Mouse (Mus musculus): ENCODE data around the gene Ppcdc.
A peak's percentile ranks its signal among the peaks of the same experiment; 100 is the strongest.
"Not testable (repeated sequence)": the region's sequence is repeated elsewhere in the genome, so short reads cannot be mapped to it uniquely, and the experiment has no call there.

Ppcdc gene

GRCm38 (mm10) chr9:57428391-57428790 is 11.5 kb downstream of the Ppcdc start:
- DNase-seq (ENCODE audit: low spot score), result no peak

- no peak for DNase-seq (ENCODE audit: low spot score)
Observed at GRCm38 (mm10) chr9:57427937-57428336, 12.0 kb downstream of the Ppcdc start.

- not testable (repeated sequence) for DNase-seq (ENCODE audit: low spot score)
Observed at GRCm38 (mm10) chr9:57427123-57427522, 12.8 kb downstream of the Ppcdc start.

- DNase-seq (ENCODE audit: low spot score), result no peak
Observed at GRCm38 (mm10) chr9:57425116-57425515, 14.8 kb downstream of the Ppcdc start.

- DNase-seq (ENCODE audit: low spot score), result no peak
Observed at GRCm38 (mm10) chr9:57424066-57424465, 15.9 kb downstream of the Ppcdc start.

GRCm38 (mm10) chr9:57421688-57422111 is 18.2 kb downstream of the Ppcdc start:
- no peak for DNase-seq (ENCODE audit: low spot score)

GRCm38 (mm10) chr9:57421121-57421571 is 18.8 kb downstream of the Ppcdc start:
- peak; percentile 71 for DNase-seq (ENCODE audit: low spot score)

GRCm38 (mm10) chr9:57420321-57421120 is 19.4 kb downstream of the Ppcdc start:
- DNase-seq (ENCODE audit: low spot score), result peak; percentile 94

- no peak for DNase-seq (ENCODE audit: low spot score)
Observed at GRCm38 (mm10) chr9:57419521-57420267, 20.2 kb downstream of the Ppcdc start.

GRCm38 (mm10) chr9:57417341-57417740 is 22.6 kb downstream of the Ppcdc start:
- no peak for DNase-seq (ENCODE audit: low spot score)

GRCm38 (mm10) chr9:57407120-57407905 is 32.6 kb downstream of the Ppcdc start:
- DNase-seq (ENCODE audit: low spot score), result no peak

GRCm38 (mm10) chr9:57406395-57406794 is 33.5 kb downstream of the Ppcdc start:
- DNase-seq (ENCODE audit: low spot score), result no peak

- DNase-seq (ENCODE audit: low spot score), result no peak
Observed at GRCm38 (mm10) chr9:57404036-57404435, 35.9 kb downstream of the Ppcdc start.

- no peak for DNase-seq (ENCODE audit: low spot score)
Observed at GRCm38 (mm10) chr9:57402318-57403251, 37.3 kb downstream of the Ppcdc start.

GRCm38 (mm10) chr9:57398773-57399172 is 41.2 kb downstream of the Ppcdc start:
- DNase-seq (ENCODE audit: low spot score), result no peak

GRCm38 (mm10) chr9:57392892-57393291 is 47.0 kb downstream of the Ppcdc start:
- DNase-seq (ENCODE audit: low spot score), result no peak

- no peak for DNase-seq (ENCODE audit: low spot score)
Observed at GRCm38 (mm10) chr9:57390869-57391268, 49.1 kb downstream of the Ppcdc start.

GRCm38 (mm10) chr9:57389131-57389530 is 50.8 kb downstream of the Ppcdc start:
- DNase-seq (ENCODE audit: low spot score), result no peak

- DNase-seq (ENCODE audit: low spot score), result no peak
Observed at GRCm38 (mm10) chr9:57386926-57387325, 53.0 kb downstream of the Ppcdc start.

- DNase-seq (ENCODE audit: low spot score), result no peak
Observed at GRCm38 (mm10) chr9:57384621-57385020, 55.3 kb downstream of the Ppcdc start.

- no peak for DNase-seq (ENCODE audit: low spot score)
Observed at GRCm38 (mm10) chr9:57360999-57361398, 78.9 kb downstream of the Ppcdc start.

Measured in layer of hippocampus, adult 11-12 months (tissue).